Comparison of ENCODE assay signal across 19 mouse cellular contexts in the genomic region with DNA sequence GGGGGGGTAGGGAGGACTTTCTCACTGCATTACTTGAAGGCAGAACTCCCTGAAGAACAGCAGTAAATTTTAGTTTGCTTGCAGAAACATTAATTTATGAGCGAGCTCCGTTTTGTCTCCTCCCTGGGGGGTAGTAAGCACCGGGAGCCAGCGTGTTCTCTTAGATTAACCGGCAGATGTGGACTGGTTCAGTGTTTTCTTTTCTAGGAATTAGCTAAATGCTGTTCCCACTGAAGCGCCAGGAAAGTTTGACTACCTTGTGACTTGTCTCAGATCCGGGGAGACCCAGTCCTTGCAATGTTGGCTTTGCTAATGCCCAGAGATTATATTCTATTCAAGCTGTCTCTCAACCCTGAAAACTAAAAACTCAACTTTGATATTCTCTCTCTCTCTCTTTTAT. TPM values are rescaled to one million over a fixed set of nuclear protein-coding genes. Genes with fewer than 3 reads are reported as not detected.
A peak's percentile ranks its signal among the peaks of the same experiment; 100 is the strongest.
DNase-seq lines count a peak whose midpoint lies in the region; ATAC-seq and TF ChIP-seq lines count a peak whose summit lies in the region.
"Had no signal": no experiment of that assay in that cellular context is flagged by ENCODE, and none has a peak within 500 bp of the region (broad histone marks: within the 10 kb centered on the region; RNA-seq: fewer than 3 reads in every experiment).

No protein-coding gene starts in this region.

- H3K27ac ChIP-seq in kidney, adult 2 months (ENCODE audit: insufficient read depth, low read depth, low read length): no peak overlapping the region
- peak overlapping the region; percentile 19; the same call in 1 of the 2 replicates for H3K27ac ChIP-seq in kidney, postnatal 0 days
- H3K27ac ChIP-seq: embryonic facial prominence, embryonic 13.5 days; forebrain, embryonic 12.5 days; hindbrain, embryonic 12.5 days had no signal

- 26% methylated on average over 7 of the region's 7 CpGs for WGBS in kidney, adult 2 months
- 34% methylated on average over 7 of the region's 7 CpGs for WGBS in kidney, postnatal 0 days

- no peak overlapping the region for H3K9ac ChIP-seq in kidney, postnatal 0 days (ENCODE audit: low read depth, low read length)
- H3K9ac ChIP-seq: embryonic facial prominence, embryonic 13.5 days; forebrain, embryonic 12.5 days; hindbrain, embryonic 12.5 days had no signal

- no peaks in the 10 kb centered on the region for H3K27me3 ChIP-seq in kidney, adult 2 months (replicated peaks; ENCODE audit: control insufficient read depth, insufficient read depth, low read length)
- no peaks in the 10 kb centered on the region for H3K27me3 ChIP-seq in kidney, postnatal 0 days (ENCODE audit: insufficient read depth, low read length)
- H3K27me3 ChIP-seq: embryonic facial prominence, embryonic 13.5 days; hindbrain, embryonic 12.5 days had no signal

- H3K4me2 ChIP-seq in kidney, postnatal 0 days (ENCODE audit: low read length): no peak overlapping the region
- H3K4me2 ChIP-seq: embryonic facial prominence, embryonic 13.5 days; forebrain, embryonic 12.5 days; hindbrain, embryonic 12.5 days had no signal

- TF ChIP-seq CTCF in kidney, adult 2 months (conservative IDR thresholded peaks at IDR 0.05; ENCODE audit: insufficient read depth, insufficient read length, low read depth, low read length): no peak
- TF ChIP-seq CTCF in kidney, postnatal 0 days (IDR thresholded peaks at IDR 0.05; ENCODE audit: low read depth): no peak

- no peaks in the 10 kb centered on the region for H3K9me3 ChIP-seq in kidney, postnatal 0 days (replicated peaks; ENCODE audit: low read length)
- H3K9me3 ChIP-seq: embryonic facial prominence, embryonic 13.5 days; forebrain, embryonic 12.5 days; hindbrain, embryonic 12.5 days had no signal

- H3K4me3 ChIP-seq in kidney, adult 2 months (ENCODE audit: insufficient read depth, low read depth, low read length): no peak overlapping the region
- H3K4me3 ChIP-seq in kidney, postnatal 0 days (replicated peaks; ENCODE audit: low read depth, low read length): no peak overlapping the region
- H3K4me3 ChIP-seq: embryonic facial prominence, embryonic 13.5 days; forebrain, embryonic 12.5 days; hindbrain, embryonic 12.5 days had no signal

- no peak for TF ChIP-seq POLR2A in kidney, adult 2 months (IDR thresholded peaks at IDR 0.05; ENCODE audit: low read depth, low read length)

- no peaks in the 10 kb centered on the region for H3K4me1 ChIP-seq in kidney, adult 2 months (ENCODE audit: control insufficient read depth, insufficient read depth, low read length)
- 0 out of 2 replicates have a peak, but pooled peaks cover 4% of the 10 kb centered on the region for H3K4me1 ChIP-seq in kidney, postnatal 0 days (replicated peaks; ENCODE audit: insufficient read depth, low read length)

- H3K36me3 ChIP-seq in kidney, adult 2 months (ENCODE audit: control insufficient read depth, insufficient read depth, low read length): no peaks in the 10 kb centered on the region
- H3K36me3 ChIP-seq in kidney, postnatal 0 days (ENCODE audit: insufficient read depth, low read length): no peaks in the 10 kb centered on the region
- H3K36me3 ChIP-seq: embryonic facial prominence, embryonic 13.5 days; forebrain, embryonic 12.5 days; hindbrain, embryonic 12.5 days had no signal

- no peak for ATAC-seq in kidney, postnatal 0 days (replicated peaks; ENCODE audit: low FRiP score, low read depth)
- ATAC-seq: forebrain, embryonic 16.5 days had no signal

- DNase-seq in kidney, adult 2 months: peak; percentile 36
- no peak for DNase-seq in kidney, postnatal 25 days
- DNase-seq in kidney, postnatal 0 days (ENCODE audit: low spot score): peak; percentile 75
- no peak for DNase-seq in kidney, adult 11 months
- peak; percentile 25 to 28 for DNase-seq in kidney, postnatal 4 days
- peak; percentile 57 for DNase-seq in skeletal muscle tissue, adult 2 months (ENCODE audit: low read depth, low spot score)
- no peak for DNase-seq in lung, postnatal 36 days
- DNase-seq: adrenal gland, postnatal 14 days; cerebellum, adult 11-12 months; cerebellum, adult 9-11 months; cerebellum, postnatal 36 days; gastrocnemius, postnatal 36 days; heart, adult 11 months; heart, postnatal 10 days; heart, postnatal 4 days had no signal

RNA-seq across cellular contexts. Expression of gene Hopx, which starts 26.4 kb away (rescaled TPM):
- polyA plus RNA-seq in kidney, adult 2 months (2012; rRNA removed): 14.2 and 18.4 TPM in 2 replicates
- 3.6 and 3.9 TPM in 2 replicates for polyA plus RNA-seq in kidney, postnatal 0 days (2015; fragmentation: Nextera tagmentation; extraction: Ambion mirVana)

Comparison
In these comparisons a context has a peak if more than half of its experiments do, and no peak if none do; other contexts are left out.
1. DNase-seq: peak in kidney, adult 2 months (single experiment), kidney, postnatal 0 days (single experiment), kidney, postnatal 4 days (2 of 2) and skeletal muscle tissue, adult 2 months (single experiment); none in kidney, postnatal 25 days (0 of 2), kidney, adult 11 months (single experiment) and lung, postnatal 36 days (single experiment).